ENCODE assay signal across 9 mouse cellular contexts in genomic region chr1:181255450-181255849, GRCm38 (mm10). TPM values are rescaled to one million over a fixed set of nuclear protein-coding genes. Genes with fewer than 3 reads are reported as not detected.
DNase-seq lines count a peak whose midpoint lies in the region; ATAC-seq and TF ChIP-seq lines count a peak whose summit lies in the region.
"Had no signal": no experiment of that assay in that cellular context is flagged by ENCODE, and none has a peak within 500 bp of the region (broad histone marks: within the 10 kb centered on the region; RNA-seq: fewer than 3 reads in every experiment).

No protein-coding gene starts in this region.

- H3K27ac ChIP-seq in kidney, embryonic 15.5 days, result peak overlapping the region; percentile 90; the same call in 1 of the 2 replicates
- H3K27ac ChIP-seq in kidney, adult 2 months (ENCODE audit: insufficient read depth, low read depth, low read length), result no peak overlapping the region
- no peak overlapping the region for H3K27ac ChIP-seq in embryonic facial prominence, embryonic 12.5 days
- H3K27ac ChIP-seq in intestine, embryonic 15.5 days, result peak overlapping the region; percentile 88; the same call in 1 of the 2 replicates
- no peak overlapping the region for H3K27ac ChIP-seq in neural tube, embryonic 15.5 days (replicated peaks)

- no peaks in the 10 kb centered on the region for H3K27me3 ChIP-seq in kidney, embryonic 15.5 days
- H3K27me3 ChIP-seq in kidney, adult 2 months (replicated peaks; ENCODE audit: control insufficient read depth, insufficient read depth, low read length), result no peaks in the 10 kb centered on the region
- no peaks in the 10 kb centered on the region for H3K27me3 ChIP-seq in embryonic facial prominence, embryonic 12.5 days
- H3K27me3 ChIP-seq in intestine, embryonic 15.5 days (replicated peaks), result no peaks in the 10 kb centered on the region
- peaks cover 5% of the 10 kb centered on the region; the same call in 1 of the 2 replicates for H3K27me3 ChIP-seq in neural tube, embryonic 15.5 days (replicated peaks)

- H3K4me1 ChIP-seq in kidney, embryonic 15.5 days, result peaks cover 43% of the 10 kb centered on the region
- H3K4me1 ChIP-seq in kidney, adult 2 months (ENCODE audit: control insufficient read depth, insufficient read depth, low read length), result peaks cover 27% of the 10 kb centered on the region; the same call in 1 of the 2 replicates
- peaks cover 20% of the 10 kb centered on the region for H3K4me1 ChIP-seq in embryonic facial prominence, embryonic 12.5 days
- peaks cover 34% of the 10 kb centered on the region for H3K4me1 ChIP-seq in intestine, embryonic 15.5 days (replicated peaks)
- peaks cover 20% of the 10 kb centered on the region for H3K4me1 ChIP-seq in neural tube, embryonic 15.5 days

- TF ChIP-seq POLR2A in kidney, adult 2 months (IDR thresholded peaks at IDR 0.05; ENCODE audit: low read depth, low read length), result no peak

- H3K4me2 ChIP-seq in kidney, embryonic 15.5 days, result peak overlapping the region; percentile 88
- H3K4me2 ChIP-seq in embryonic facial prominence, embryonic 12.5 days (replicated peaks), result peak overlapping the region; percentile 67
- H3K4me2 ChIP-seq in intestine, embryonic 15.5 days (replicated peaks), result peak overlapping the region; percentile 90
- peak overlapping the region; percentile 77; the same call in 1 of the 2 replicates for H3K4me2 ChIP-seq in neural tube, embryonic 15.5 days

- 44% methylated on average over 9 of the region's 9 CpGs for WGBS in kidney, embryonic 15.5 days
- 63% methylated on average over 9 of the region's 9 CpGs for WGBS in kidney, adult 2 months
- 63% methylated on average over 9 of the region's 9 CpGs for WGBS in embryonic facial prominence, embryonic 12.5 days
- 63% methylated on average over 9 of the region's 9 CpGs for WGBS in intestine, embryonic 15.5 days
- WGBS in neural tube, embryonic 15.5 days, result 66% methylated on average over 9 of the region's 9 CpGs

- H3K9me3 ChIP-seq in kidney, embryonic 15.5 days (replicated peaks), result no peaks in the 10 kb centered on the region
- H3K9me3 ChIP-seq in embryonic facial prominence, embryonic 12.5 days, result no peaks in the 10 kb centered on the region
- no peaks in the 10 kb centered on the region for H3K9me3 ChIP-seq in intestine, embryonic 15.5 days
- H3K9me3 ChIP-seq in neural tube, embryonic 15.5 days (replicated peaks), result no peaks in the 10 kb centered on the region
- H3K9me3 ChIP-seq: G1E had no signal

- no peak overlapping the region for H3K9ac ChIP-seq in kidney, embryonic 15.5 days
- no peak overlapping the region for H3K9ac ChIP-seq in embryonic facial prominence, embryonic 12.5 days
- no peak overlapping the region for H3K9ac ChIP-seq in intestine, embryonic 15.5 days
- no peak overlapping the region for H3K9ac ChIP-seq in neural tube, embryonic 15.5 days (replicated peaks)

- TF ChIP-seq CTCF in kidney, adult 2 months (conservative IDR thresholded peaks at IDR 0.05; ENCODE audit: insufficient read depth, insufficient read length, low read depth, low read length), result no peak

- no peaks in the 10 kb centered on the region for H3K36me3 ChIP-seq in kidney, embryonic 15.5 days
- no peaks in the 10 kb centered on the region for H3K36me3 ChIP-seq in kidney, adult 2 months (ENCODE audit: control insufficient read depth, insufficient read depth, low read length)
- no peaks in the 10 kb centered on the region for H3K36me3 ChIP-seq in embryonic facial prominence, embryonic 12.5 days
- H3K36me3 ChIP-seq in intestine, embryonic 15.5 days, result no peaks in the 10 kb centered on the region
- H3K36me3 ChIP-seq in neural tube, embryonic 15.5 days, result no peaks in the 10 kb centered on the region
- H3K36me3 ChIP-seq: G1E had no signal

- no peak for DNase-seq in kidney, adult 2 months
- DNase-seq in adrenal gland, adult (ENCODE audit: inconsistent age in 2 of 2, low spot score in 1 of 2), result no peak
- DNase-seq in urinary bladder, postnatal 25 days (ENCODE audit: low spot score), result no peak
- no peak for DNase-seq in layer of hippocampus, postnatal 25 days (ENCODE audit: extremely low spot score in 1 of 2, low spot score in 1 of 2)

- H3K4me3 ChIP-seq in kidney, embryonic 15.5 days (replicated peaks), result no peak overlapping the region
- H3K4me3 ChIP-seq in kidney, adult 2 months (ENCODE audit: insufficient read depth, low read depth, low read length), result no peak overlapping the region
- H3K4me3 ChIP-seq in embryonic facial prominence, embryonic 12.5 days, result no peak overlapping the region
- H3K4me3 ChIP-seq in intestine, embryonic 15.5 days (replicated peaks), result no peak overlapping the region
- H3K4me3 ChIP-seq in neural tube, embryonic 15.5 days (replicated peaks), result no peak overlapping the region

- no peak for ATAC-seq in kidney, embryonic 15.5 days (replicated peaks; ENCODE audit: low FRiP score)
- ATAC-seq in embryonic facial prominence, embryonic 12.5 days (ENCODE audit: insufficient number of reproducible peaks, insufficient read depth, low FRiP score, low TSS enrichment), result no peak
- no peak for ATAC-seq in intestine, embryonic 15.5 days
- no peak for ATAC-seq in neural tube, embryonic 15.5 days (ENCODE audit: low FRiP score)

RNA-seq across cellular contexts. Expression of gene Wdr26, which starts 43.6 kb away (rescaled TPM):
- 36.2 and 38.7 TPM in 2 replicates for polyA plus RNA-seq in kidney, embryonic 15.5 days (2015; fragmentation: Nextera tagmentation; extraction: Ambion mirVana)
- polyA plus RNA-seq in kidney, adult 2 months (2012; rRNA removed), result 28.5 and 32.1 TPM in 2 replicates
- 38.0 and 42.2 TPM in 2 replicates for polyA plus RNA-seq in embryonic facial prominence, embryonic 12.5 days (2016; fragmentation: Nextera tagmentation; extraction: Ambion mirVana)
- polyA plus RNA-seq in intestine, embryonic 15.5 days (2015; fragmentation: Nextera tagmentation; extraction: Ambion mirVana), result 30.2 and 33.0 TPM in 2 replicates
- polyA plus RNA-seq in neural tube, embryonic 15.5 days (2015; fragmentation: Nextera tagmentation; extraction: Ambion mirVana), result 32.1 and 33.8 TPM in 2 replicates
- total RNA-seq in layer of hippocampus, postnatal 25 days (2021), result 100 to 1,000 TPM; 109 to 116 TPM

Comparison
In these comparisons a context has a peak if more than half of its experiments do, and no peak if none do; other contexts are left out.
1. H3K27ac ChIP-seq: peak in kidney, embryonic 15.5 days (single experiment) and intestine, embryonic 15.5 days (single experiment); none in kidney, adult 2 months (single experiment), embryonic facial prominence, embryonic 12.5 days (single experiment) and neural tube, embryonic 15.5 days (single experiment).
2. Peak in every context shown above with its lines, with median percentiles within 50 percentile points of each other: H3K4me2 ChIP-seq.